Mouse (Mus musculus) v-Abl transformed pro-B cells (cell line): ENCODE measurements around the gene Plcb1.

ENCODE experiments used
- in situ Hi-C, 2 experiments: fragments of 400-800 bp; cut with MboI; formaldehyde crosslinking; loops; one replicate each; pipeline ENCODE4 v1.15.1; 2025; ENCODE audit not compliant: unreplicated experiment in 2 of 2

Gene Plcb1

DNA sequence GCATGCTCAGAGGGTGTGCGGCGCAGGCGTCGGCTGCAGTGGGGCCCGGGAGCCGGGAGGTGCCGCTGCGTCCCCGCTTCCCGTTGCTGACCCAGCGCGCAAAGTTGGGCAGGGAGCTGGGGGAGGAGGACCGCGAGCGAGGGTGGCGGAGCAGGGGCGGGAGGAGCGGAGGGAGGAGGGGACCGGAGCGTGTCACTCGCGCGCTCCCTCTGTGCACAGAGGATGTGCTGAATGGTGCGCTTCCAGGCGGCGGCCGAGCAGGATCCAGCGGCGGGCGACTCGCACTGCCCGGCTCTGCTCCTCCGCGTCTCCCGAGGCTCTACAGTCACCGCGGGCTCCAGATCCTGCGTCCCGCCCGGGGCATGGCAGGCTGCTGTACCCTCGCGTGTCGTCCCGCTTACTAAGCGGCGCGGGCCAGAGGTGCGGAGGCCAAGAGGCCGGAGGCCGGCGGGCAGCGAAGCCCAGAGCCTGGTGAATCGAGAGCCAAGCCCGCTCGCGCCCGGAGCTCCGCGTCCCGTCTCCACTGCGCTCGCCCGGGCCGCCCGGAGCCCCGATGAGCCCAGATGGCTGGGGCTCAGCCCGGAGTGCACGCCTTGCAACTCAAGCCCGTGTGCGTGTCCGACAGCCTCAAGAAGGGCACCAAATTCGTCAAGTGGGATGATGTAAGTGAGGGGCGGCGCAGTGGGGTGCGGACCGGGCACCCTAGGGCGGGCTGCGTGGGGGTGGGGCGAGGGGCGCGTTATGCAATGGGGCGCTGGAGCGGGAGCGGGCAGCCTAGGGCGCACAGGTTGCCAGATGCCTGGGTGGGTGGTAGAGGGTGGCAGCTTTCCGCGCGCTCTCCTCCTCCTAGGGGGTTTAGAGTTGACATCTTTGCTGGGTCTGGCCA is at the start of gene Plcb1:
Gene Plcb1, plus strand, starts transcription at position 98 of the 886 bp plus-strand sequence.
- in situ Hi-C loops, result no loop called here

DNA sequence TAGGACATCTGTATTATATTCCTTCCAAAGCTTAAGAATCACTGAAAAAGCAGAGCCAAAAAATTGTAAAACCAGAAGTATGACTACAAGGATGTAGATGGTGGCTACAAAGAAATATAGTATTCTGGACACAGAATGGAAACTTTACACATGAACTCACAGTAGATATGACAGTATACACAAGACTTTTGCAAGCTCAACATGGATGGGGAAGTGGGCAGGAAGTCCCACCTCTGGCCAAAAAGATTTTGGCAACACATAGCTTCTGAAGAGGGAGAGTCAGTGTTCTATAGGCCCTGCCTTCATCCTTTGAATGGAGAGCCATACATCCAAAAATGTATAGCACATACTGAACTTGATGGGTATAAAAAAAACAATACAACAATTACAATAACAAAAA is 30.3 kb upstream of the Plcb1 start:
- in situ Hi-C loops, result no loop called here

DNA sequence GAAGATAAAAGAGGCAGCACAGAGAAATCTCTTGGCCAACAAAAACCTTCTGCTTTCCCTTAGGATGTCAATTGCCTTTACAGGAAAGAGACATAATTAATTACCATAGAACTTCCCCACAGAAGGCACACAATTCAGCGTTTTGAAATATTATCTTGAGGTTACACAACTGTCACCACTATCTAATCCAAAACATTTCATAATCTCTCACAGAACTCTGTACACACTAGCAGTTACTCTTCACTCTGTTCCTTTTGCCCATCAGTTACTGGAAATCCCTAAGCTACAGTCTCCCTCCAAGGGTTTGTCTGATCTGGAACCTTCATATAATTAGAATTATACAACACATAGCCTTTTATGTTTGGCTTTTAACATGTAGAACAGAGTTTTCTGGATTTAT is 29.8 kb upstream of the Plcb1 start:
- in situ Hi-C loops, result no loop called here

DNA sequence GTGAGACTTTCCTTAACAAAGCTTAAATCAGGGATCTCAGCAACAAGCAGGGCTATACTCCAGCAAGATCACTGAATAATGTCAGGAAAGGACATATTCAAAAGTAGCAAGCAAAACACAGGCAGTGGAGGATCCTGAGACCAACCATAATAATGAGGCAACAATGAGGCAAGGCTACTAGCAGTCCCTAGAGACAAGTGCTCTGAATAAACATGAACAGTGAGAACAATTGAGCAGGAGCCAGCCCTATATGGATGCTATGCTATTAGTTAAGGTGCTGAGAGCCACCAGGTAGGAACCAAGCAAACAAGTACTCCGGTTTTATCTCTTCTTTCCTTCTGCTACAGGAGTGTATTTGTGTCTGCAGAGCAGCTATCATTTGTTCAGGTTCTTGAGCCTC is 24.8 kb upstream of the Plcb1 start:
- in situ Hi-C loops, result no loop called here

DNA sequence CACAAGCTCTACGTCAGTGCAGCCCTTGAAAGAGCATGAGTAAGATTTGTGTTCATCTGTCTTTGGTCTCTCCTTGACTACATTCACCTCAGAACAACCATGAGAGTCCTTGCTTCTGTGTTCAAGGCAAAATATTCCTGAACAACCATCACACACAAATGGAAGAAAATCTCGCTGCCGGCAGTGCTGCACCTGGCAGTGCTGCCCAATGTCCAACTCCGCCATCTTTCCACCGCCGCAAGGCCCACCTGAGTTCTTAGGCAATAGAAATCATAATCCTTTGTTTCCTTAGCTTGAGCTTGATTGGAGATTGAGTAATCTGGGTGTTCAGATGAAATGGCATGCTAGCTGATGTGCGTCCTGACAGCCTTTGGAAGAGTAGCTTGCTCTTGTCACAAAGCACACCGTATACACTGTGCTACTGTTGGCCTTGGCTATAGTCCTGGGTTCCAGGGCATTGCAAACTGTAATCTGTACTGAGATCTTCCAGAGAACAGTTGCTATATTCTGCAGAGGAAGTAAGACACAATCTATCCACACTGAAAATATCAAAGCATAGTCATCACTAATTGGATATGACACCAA is 22.4 kb upstream of the Plcb1 start:
- in situ Hi-C loops, result no loop called here

GRCm38 (mm10) chr2:134764506-134764905 is 21.4 kb upstream of the Plcb1 start:
- in situ Hi-C loops, result no loop called here

DNA sequence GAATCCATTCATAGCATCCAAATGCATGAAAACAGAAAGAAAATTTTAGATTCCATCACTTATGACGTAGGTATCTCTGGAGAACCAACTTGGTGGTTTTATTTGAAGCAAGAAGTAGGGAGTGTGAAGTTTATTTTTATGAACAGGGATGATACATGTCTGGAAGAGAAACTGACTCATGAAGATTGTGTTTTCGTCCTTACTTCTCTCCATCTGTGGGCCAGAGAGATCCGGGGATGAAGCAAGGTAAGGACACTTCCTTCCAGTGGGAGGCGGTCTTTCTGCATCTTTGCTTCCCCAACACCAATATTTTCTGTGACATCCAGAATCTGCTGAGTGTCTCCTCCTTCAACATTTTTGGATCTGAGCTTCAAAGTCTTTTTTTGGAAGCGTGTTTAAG is 6.0 kb upstream of the Plcb1 start:
- in situ Hi-C loops, result no loop called here

GRCm38 (mm10) chr2:134780316-134780715 is 5.6 kb upstream of the Plcb1 start:
- in situ Hi-C loops, result no loop called here

GRCm38 (mm10) chr2:134786856-134787250 is 986 bp downstream of the Plcb1 start:
- in situ Hi-C loops, result no loop called here

GRCm38 (mm10) chr2:134787336-134788095 is 1.6 kb downstream of the Plcb1 start:
- in situ Hi-C loops, result no loop called here

GRCm38 (mm10) chr2:134792926-134793325 is 7.1 kb downstream of the Plcb1 start:
- in situ Hi-C loops, result no loop called here

GRCm38 (mm10) chr2:134800226-134800625 is 14.4 kb downstream of the Plcb1 start:
- in situ Hi-C loops, result no loop called here

DNA sequence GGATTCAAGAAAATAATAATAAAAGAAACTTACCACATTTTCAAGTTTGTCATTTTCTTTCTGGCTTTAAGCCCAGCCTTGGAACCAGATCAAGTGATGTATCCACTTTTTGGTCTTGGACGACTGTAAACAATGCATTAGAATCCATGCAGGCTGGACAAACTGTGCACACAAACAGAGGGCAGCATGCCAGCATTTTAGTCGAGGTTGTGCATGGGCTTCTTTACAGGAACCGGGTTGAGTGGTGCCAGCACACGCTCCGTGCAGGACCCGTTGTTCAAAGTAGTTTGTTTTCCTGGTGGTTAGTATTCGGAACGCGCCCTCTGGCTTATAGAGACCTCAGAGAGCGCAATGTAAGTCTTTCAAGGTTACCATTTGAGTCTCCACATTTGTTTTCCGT is 30.5 kb downstream of the Plcb1 start:
- in situ Hi-C loops, result no loop called here

DNA sequence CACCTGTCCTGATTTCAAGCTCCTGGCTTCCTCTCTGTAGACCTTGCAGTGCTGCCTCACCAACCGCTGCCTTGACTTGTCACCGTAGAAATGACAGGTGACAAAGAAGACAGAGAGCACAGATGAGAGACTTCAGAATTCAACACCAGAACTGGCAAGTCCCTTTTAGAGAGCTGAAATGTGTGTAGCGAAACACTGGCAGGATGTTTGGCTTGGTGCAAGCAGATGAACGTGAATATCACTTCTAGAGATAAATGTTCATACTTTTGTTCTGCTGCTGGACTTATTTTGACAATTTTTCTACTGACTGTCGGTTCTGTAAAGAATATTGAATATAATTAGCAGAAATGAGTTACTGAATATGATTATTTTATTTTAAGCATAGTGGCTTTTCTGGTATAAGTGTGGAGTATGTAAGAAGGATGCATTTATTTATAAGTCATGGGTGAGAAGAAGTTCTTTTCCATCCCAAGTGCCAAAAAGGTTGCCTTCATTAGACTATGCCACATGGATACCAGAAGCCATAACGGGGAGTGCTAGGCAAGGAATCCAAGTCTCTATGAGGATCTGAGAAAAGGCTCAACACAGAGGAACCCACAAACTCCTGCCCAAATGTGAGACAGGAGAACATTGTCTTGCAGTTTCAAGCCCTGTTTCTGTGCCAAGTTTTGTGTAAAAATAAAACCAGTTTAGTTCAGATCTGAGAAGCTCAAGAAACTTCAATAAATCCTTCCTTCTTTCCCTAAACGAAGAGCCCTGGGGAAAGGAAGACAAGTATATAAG is 31.4 kb downstream of the Plcb1 start:
- in situ Hi-C loops, result no loop called here

DNA sequence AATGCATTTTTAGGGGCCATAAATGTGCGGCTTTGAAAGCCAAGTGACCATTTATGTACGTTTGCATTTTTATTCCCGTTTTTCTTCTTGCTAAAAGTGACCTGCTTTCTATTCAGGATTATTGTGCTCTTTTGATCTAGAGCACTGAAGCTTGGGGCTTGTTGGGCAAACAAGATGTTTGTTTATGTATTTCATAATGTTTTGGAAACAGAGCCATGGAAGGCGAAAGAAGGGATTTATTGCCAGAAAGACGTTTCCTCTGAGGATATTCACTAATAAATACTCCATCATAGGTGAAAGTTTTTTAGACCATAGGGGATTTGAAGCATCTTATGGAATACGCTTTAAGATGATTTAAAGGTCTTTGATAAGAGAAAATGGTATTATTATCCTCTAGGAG is 35.3 kb downstream of the Plcb1 start:
- in situ Hi-C loops, result no loop called here

- in situ Hi-C loops, result no loop called here
Observed at GRCm38 (mm10) chr2:134825645-134826044, 39.8 kb downstream of the Plcb1 start.

- in situ Hi-C loops, result no loop called here
Observed at GRCm38 (mm10) chr2:134826111-134827005, 40.5 kb downstream of the Plcb1 start.

DNA sequence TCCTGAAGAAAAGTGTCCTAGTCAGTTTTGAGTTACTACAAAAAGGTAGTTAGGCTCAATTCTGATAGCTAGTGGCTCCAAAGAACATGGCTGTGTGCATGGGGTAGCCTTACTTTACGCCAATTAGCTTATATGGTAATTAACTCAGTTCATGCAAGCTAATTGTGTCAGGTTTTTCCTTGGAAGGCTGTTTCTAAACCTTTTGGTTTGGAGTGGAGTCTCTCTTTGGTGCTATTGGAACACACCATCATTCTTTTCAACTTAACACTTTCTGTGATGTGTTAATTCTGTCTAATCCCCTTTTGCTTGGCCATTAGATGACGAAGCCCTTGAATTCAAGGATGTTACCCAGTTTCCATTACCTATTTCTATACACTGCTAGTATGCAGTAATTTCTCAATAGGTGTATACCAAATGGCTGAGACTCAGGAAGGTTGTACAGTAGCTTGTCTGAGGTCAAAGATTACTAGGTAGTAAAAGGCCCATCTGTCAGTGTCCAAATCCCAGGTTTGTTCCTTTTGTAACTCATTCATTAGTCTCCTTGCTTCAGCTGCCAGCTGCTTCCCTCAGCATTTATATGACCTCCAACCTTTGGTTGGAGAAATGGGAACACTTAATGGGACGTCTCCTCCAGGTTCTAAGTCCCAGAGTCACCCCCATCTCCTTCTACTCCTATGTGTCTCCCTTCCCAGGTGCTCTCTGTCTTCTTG is 42.1 kb downstream of the Plcb1 start:
- in situ Hi-C loops, result no loop called here

DNA sequence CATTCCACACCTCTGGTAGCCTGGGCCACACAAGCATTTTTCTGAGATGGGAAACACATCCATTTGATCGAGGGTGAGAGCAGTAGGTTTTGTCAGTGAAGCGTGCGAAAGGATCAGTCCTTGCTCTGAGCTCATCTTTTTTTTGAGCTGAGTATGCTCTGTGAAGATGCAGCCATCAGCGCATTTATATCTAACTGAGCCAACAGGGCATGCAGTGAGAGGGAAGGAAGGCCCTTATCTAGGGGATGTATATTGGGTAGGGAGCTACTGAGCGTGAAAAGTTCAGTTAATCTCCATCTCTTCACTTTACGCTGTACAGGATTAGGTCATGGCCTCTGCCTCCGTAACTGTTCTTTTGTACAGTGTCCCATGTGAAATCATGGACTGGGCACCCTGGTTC is 46.0 kb downstream of the Plcb1 start:
- in situ Hi-C loops, result no loop called here
